Mouse (Mus musculus): Measurements from ENCODE around the gene Lbr.

Gene Lbr

GRCm38 (mm10) chr1:181842781-181843180 is at the start of gene Lbr:
TSS of gene Lbr (minus strand) at chr1:181843046.
- in situ Hi-C loops (cut with MboI; ENCODE audit: low sequenced_read_pairs): no loop called here

GRCm38 (mm10) chr1:181889670-181890069 is 46.8 kb upstream of the Lbr start:
- in situ Hi-C loops (cut with MboI; ENCODE audit: low sequenced_read_pairs): loop anchor here (5.0 to 10.0 kb wide), 2 partner anchors 228 to 655 kb away; no protein-coding TSS in a partner anchor

GRCm38 (mm10) chr1:181888801-181889200 is 46.0 kb upstream of the Lbr start:
- in situ Hi-C loops (cut with MboI; ENCODE audit: low sequenced_read_pairs): loop anchor here (5.0 kb wide), 1 partner anchor 228 kb away; no protein-coding TSS in a partner anchor

- in situ Hi-C loops (cut with MboI; ENCODE audit: low sequenced_read_pairs): loop anchor here (5.0 kb wide), 1 partner anchor 149 kb away; no protein-coding TSS in a partner anchor
These were observed 38.7 kb upstream of the Lbr start for GRCm38 (mm10) chr1:181881532-181881931.

- in situ Hi-C loops (cut with MboI; ENCODE audit: low sequenced_read_pairs): loop anchor here (5.0 kb wide), 1 partner anchor 149 kb away; no protein-coding TSS in a partner anchor
These were observed 38.0 kb upstream of the Lbr start for GRCm38 (mm10) chr1:181880752-181881325.

- in situ Hi-C loops (cut with MboI; ENCODE audit: low sequenced_read_pairs): no loop called here
These were observed 35.6 kb upstream of the Lbr start for GRCm38 (mm10) chr1:181878436-181878835.

GRCm38 (mm10) chr1:181877088-181877487 is 34.2 kb upstream of the Lbr start:
- in situ Hi-C loops (cut with MboI; ENCODE audit: low sequenced_read_pairs): no loop called here

GRCm38 (mm10) chr1:181876656-181877055 is 33.8 kb upstream of the Lbr start:
- in situ Hi-C loops (cut with MboI; ENCODE audit: low sequenced_read_pairs): no loop called here

- in situ Hi-C loops (cut with MboI; ENCODE audit: low sequenced_read_pairs): no loop called here
These were observed 30.5 kb upstream of the Lbr start for GRCm38 (mm10) chr1:181873086-181873920.

GRCm38 (mm10) chr1:181872639-181873038 is 29.8 kb upstream of the Lbr start:
- in situ Hi-C loops (cut with MboI; ENCODE audit: low sequenced_read_pairs): no loop called here

GRCm38 (mm10) chr1:181866429-181867280 is 23.8 kb upstream of the Lbr start:
- in situ Hi-C loops (cut with MboI; ENCODE audit: low sequenced_read_pairs): no loop called here

- in situ Hi-C loops (cut with MboI; ENCODE audit: low sequenced_read_pairs): no loop called here
These were observed 23.0 kb upstream of the Lbr start for GRCm38 (mm10) chr1:181865863-181866216.

GRCm38 (mm10) chr1:181864971-181865862 is 22.4 kb upstream of the Lbr start:
- in situ Hi-C loops (cut with MboI; ENCODE audit: low sequenced_read_pairs): no loop called here

- in situ Hi-C loops (cut with MboI; ENCODE audit: low sequenced_read_pairs): no loop called here
These were observed 20.6 kb upstream of the Lbr start for GRCm38 (mm10) chr1:181863431-181863830.

- in situ Hi-C loops (cut with MboI; ENCODE audit: low sequenced_read_pairs): no loop called here
These were observed 20.0 kb upstream of the Lbr start for GRCm38 (mm10) chr1:181862676-181863374.

GRCm38 (mm10) chr1:181861181-181861902 is 18.5 kb upstream of the Lbr start:
- in situ Hi-C loops (cut with MboI; ENCODE audit: low sequenced_read_pairs): no loop called here

GRCm38 (mm10) chr1:181860659-181861058 is 17.8 kb upstream of the Lbr start:
- in situ Hi-C loops (cut with MboI; ENCODE audit: low sequenced_read_pairs): no loop called here

GRCm38 (mm10) chr1:181856329-181856728 is 13.5 kb upstream of the Lbr start:
- in situ Hi-C loops (cut with MboI; ENCODE audit: low sequenced_read_pairs): no loop called here

GRCm38 (mm10) chr1:181854829-181855228 is 12.0 kb upstream of the Lbr start:
- in situ Hi-C loops (cut with MboI; ENCODE audit: low sequenced_read_pairs): no loop called here
